Mouse (Mus musculus) midbrain, embryonic 14.5 days (tissue): ENCODE measurements around the gene Lyzl4. TPM values are rescaled to one million over a fixed set of nuclear protein-coding genes. Genes with fewer than 3 reads are reported as not detected.

Source experiments
- ATAC-seq: fragments of 200-750 bp; cut with Nextera tagmentation; 2 replicates; pipeline ENCODE4 v1.8.0; 2017; ENCODE audit warnings: moderate number of reproducible peaks, moderate library complexity; ENCODE audit not compliant: low FRiP score, low TSS enrichment
- DNase-seq: peaks from one replicate; pipeline ENCODE4 v3.0.0-alpha.2; 2015
- H3K27ac ChIP-seq: fragments of 300-500 bp; sonication (generic); replicated peaks from 2 replicates; pipeline ENCODE4 v1.5.1; 2014; ENCODE audit warnings: mild to moderate bottlenecking, low read depth, low read length, moderate library complexity
- H3K27me3 ChIP-seq: fragments of 300-500 bp; sonication (generic); 2 replicates; pipeline ENCODE4 v1.6.1; 2014; ENCODE audit warnings: low read length, control low read depth, mixed read lengths; ENCODE audit not compliant: control insufficient read depth, insufficient read depth
- H3K36me3 ChIP-seq: fragments of 300-500 bp; sonication (generic); 2 replicates; pipeline ENCODE4 v1.6.1; 2014; ENCODE audit warnings: low read length, control low read depth; ENCODE audit not compliant: control insufficient read depth, insufficient read depth
- H3K4me1 ChIP-seq: fragments of 300-500 bp; sonication (generic); 2 replicates; pipeline ENCODE4 v1.6.1; 2014; ENCODE audit warnings: mild to moderate bottlenecking, antibody characterized with exemption, low read length, control low read depth; ENCODE audit not compliant: control insufficient read depth, insufficient read depth
- H3K4me2 ChIP-seq: fragments of 300-500 bp; sonication (generic); 2 replicates; pipeline ENCODE4 v1.6.1; 2014; ENCODE audit warnings: mild to moderate bottlenecking, low read length, moderate library complexity
- H3K4me3 ChIP-seq: fragments of 300-500 bp; sonication (generic); replicated peaks from 2 replicates; pipeline ENCODE4 v1.5.1; 2014; ENCODE audit warnings: low read depth, low read length
- H3K9ac ChIP-seq: fragments of 300-500 bp; sonication (generic); replicated peaks from 2 replicates; pipeline ENCODE4 v1.6.1; 2014; ENCODE audit warnings: mild to moderate bottlenecking, low read length, moderate library complexity
- H3K9me3 ChIP-seq: fragments of 300-500 bp; sonication (generic); 2 replicates; pipeline ENCODE4 v1.6.1; 2016; ENCODE audit warnings: low read length, control low read depth, mixed read lengths; ENCODE audit not compliant: control insufficient read depth
- WGBS: fragments of 180-500 bp; shearing (Covaris S2); extraction: QIAGEN DNeasy Blood & Tissue Kit; methylation state at CpG from one replicate; pipeline ENCODE4 v1.1.7; 2014; 5-methylcytosine and 5-hydroxymethylcytosine counted together
- polyA plus RNA-seq: library from polyadenylated mRNA; unstranded; fragments of >200 nt; fragmentation: Nextera tagmentation; extraction: Ambion mirVana; gene quantifications from 2 replicates; pipeline ENCODE4 v1.2.1, GENCODE M21; 2014

The Lyzl4 gene
- polyA plus RNA-seq, 1 experiment from 2014 or later, result not detected

DNA sequence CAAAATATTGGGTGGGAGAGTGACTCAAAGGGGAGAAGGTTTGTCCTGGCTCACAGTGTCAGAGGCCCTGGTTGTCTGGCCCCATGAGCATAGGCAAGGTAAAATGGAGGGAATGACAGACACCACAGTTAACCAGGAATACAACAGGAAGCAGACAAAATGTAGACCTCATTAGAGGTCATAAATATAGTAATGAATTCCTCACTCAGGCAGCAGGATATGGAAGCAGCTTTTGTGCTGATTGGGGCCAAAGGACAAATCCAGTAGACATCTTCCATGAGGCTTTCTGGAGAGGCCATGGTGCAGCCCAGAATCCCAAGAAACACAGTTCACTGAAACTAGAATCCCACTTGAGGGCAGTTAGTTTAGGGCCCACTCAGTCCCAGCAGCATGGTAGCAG is 92.5 kb downstream of the Lyzl4 start:
- no peak for DNase-seq
- no peaks in the 10 kb centered on the region for H3K36me3 ChIP-seq
- H3K9me3 ChIP-seq, result no peaks in the 10 kb centered on the region
- H3K27ac ChIP-seq, result no peak overlapping the region
- H3K4me1 ChIP-seq, result no peaks in the 10 kb centered on the region
- H3K9ac ChIP-seq, result no peak overlapping the region
- H3K4me2 ChIP-seq, result no peak overlapping the region
- no peak for ATAC-seq
- H3K4me3 ChIP-seq, result no peak overlapping the region
- no peaks in the 10 kb centered on the region for H3K27me3 ChIP-seq

DNA sequence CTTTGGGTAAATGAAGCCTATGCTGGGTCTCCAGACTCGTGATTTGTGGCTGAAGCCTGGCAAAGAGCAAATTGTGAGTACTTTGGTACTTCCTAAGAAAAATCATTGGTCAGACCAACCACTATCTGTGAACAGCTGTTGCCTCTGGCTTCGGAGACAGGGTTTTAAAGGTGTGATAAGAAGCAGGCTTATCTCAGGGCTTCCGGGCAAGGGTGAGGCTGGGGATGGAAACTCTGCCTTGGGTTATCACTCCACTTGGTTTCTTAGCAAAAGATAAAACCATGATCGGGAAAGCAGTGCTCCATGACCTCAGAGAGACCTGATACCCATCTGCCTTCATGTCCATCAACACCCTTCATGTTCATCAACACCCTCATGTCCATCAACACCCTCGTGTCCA is 92.9 kb downstream of the Lyzl4 start:
- DNase-seq (no peak), ATAC-seq (no peak)
- no peak overlapping the region for H3K4me2 ChIP-seq
- H3K27me3 ChIP-seq, result no peaks in the 10 kb centered on the region
- H3K9me3 ChIP-seq, result no peaks in the 10 kb centered on the region
- H3K4me1 ChIP-seq, result no peaks in the 10 kb centered on the region
- no peak overlapping the region for H3K9ac ChIP-seq
- no peak overlapping the region for H3K27ac ChIP-seq
- WGBS, result 71% methylated on average over 5 of the region's 5 CpGs
- no peaks in the 10 kb centered on the region for H3K36me3 ChIP-seq
- no peak overlapping the region for H3K4me3 ChIP-seq

DNA sequence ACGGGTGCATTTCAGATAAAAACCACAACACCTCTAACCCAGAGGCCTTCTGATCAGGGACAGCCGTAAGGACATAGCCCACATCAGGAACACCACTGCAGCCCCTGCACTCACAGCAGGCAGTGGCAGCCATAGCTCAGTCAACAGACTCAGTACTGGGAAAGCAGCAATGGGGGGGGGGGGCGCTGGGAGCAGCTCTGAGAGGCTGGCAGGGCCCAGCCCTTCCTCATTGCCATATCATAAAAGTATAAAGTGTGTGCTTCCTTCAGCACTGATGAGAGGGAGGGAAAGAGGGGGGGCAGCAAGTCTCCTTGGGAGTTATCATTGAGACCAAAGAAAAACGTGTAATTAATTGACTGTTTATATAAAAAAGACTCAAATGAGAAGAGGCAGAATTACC is 94.5 kb downstream of the Lyzl4 start:
- no peaks in the 10 kb centered on the region for H3K4me1 ChIP-seq
- H3K36me3 ChIP-seq, result no peaks in the 10 kb centered on the region
- WGBS, result 66% methylated on average over 4 of the region's 4 CpGs
- H3K27me3 ChIP-seq, result no peaks in the 10 kb centered on the region
- H3K4me2 ChIP-seq, result no peak overlapping the region
- DNase-seq (no peak), ATAC-seq (no peak)
- H3K9ac ChIP-seq, result no peak overlapping the region
- H3K4me3 ChIP-seq, result no peak overlapping the region
- H3K27ac ChIP-seq, result no peak overlapping the region
- no peaks in the 10 kb centered on the region for H3K9me3 ChIP-seq

DNA sequence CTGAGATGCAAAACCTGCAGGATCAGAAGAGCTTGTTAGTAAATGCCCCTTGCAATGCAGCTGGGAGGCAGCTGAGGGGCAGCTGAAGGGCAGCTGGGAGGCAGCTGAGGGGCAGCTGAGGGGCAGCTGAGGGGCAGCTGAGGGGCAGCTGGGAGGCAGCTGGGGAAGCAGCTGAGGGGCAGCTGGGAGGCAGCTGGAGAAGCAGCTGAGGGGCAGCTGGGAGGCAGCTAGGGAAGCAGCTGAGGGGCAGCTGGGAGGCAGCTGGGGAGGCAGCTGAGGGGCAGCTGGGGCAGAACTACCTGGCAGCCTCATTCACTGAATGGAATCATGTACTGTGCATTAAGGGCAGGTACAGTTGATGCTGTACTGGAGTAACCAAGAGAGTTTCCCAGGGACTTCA is 100.4 kb downstream of the Lyzl4 start:
- Histone ChIP-seq H3K36me3 (no peaks in the 10 kb centered on the region), H3K9me3 (peaks cover 3% of the 10 kb centered on the region), H3K27me3 (no peaks in the 10 kb centered on the region), H3K9ac (no peak overlapping the region), H3K4me2 (no peak overlapping the region), H3K4me1 (no peaks in the 10 kb centered on the region), H3K27ac (0 out of 2 replicates have a peak overlapping the region, but pooled peaks have one; percentile 2), H3K4me3 (no peak overlapping the region)
- ATAC-seq (no peak), DNase-seq (no peak)

DNA sequence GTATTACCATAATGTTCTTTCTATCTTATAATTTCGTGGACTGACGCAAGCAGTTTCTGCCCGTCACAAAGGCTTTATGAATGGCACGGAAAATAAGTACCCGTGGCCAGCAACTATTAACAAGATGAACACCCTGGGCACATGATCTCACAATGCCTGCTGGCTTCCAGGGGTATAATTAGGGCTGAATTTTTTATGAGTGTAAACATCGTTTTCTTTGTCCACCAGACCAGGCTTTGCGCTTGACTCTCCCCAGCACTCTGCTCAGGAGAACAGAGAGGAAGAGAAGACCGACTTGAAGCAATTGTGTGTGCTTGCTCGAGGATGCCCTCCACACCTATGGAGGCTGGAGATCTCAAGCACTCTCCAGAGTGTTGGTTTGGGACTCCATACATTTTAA is 109.3 kb downstream of the Lyzl4 start:
- Histone ChIP-seq H3K27ac (no peak overlapping the region), H3K9me3 (peaks cover 5% of the 10 kb centered on the region; the same call in 1 of the 2 replicates), H3K4me3 (no peak overlapping the region), H3K9ac (no peak overlapping the region), H3K36me3 (no peaks in the 10 kb centered on the region), H3K4me1 (no peaks in the 10 kb centered on the region), H3K27me3 (no peaks in the 10 kb centered on the region), H3K4me2 (no peak overlapping the region)
- WGBS, result 60% methylated on average over 9 of the region's 9 CpGs
- DNase-seq (peak; percentile 26), ATAC-seq (no peak)

DNA sequence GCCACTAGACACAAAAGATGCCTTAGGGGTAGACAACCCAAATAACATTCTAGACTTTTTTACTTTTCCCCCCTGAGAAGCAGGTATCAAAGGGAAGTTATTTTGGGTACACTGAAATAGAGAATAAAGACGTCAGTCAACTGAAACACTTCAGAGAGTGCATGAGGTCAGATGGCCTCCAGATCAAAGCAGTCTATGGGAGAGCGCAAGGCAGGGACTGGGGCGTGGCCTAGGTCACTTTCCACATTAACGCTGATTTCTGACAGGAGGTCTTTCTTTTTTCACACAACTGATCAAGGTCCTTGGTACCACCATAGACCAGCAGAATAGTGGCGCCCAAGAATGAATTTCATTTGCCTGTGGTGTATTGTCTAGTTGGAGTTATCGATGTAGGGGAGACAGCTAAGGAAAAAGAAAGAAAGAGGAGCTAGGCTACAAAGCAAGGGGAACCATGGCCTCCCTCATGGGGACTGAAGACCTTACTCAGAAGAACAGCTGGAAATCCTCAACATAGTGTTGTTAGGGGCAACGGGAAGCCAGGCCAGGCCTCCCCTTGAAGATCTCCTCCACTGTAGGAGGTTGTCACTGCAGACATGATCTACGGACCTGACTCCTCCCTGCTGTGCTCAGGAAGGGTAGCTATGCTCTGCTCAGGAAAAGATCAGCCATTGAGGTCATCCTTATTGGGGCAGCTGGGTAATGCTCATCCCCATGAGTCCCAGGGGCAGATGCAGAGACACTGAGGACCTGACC is 113.1 kb downstream of the Lyzl4 start:
- WGBS, result 59% methylated on average over 8 of the region's 8 CpGs
- no peak overlapping the region for H3K27ac ChIP-seq
- no peaks in the 10 kb centered on the region for H3K36me3 ChIP-seq
- no peaks in the 10 kb centered on the region for H3K27me3 ChIP-seq
- ATAC-seq (no peak), DNase-seq (no peak)
- H3K4me2 ChIP-seq, result no peak overlapping the region
- no peak overlapping the region for H3K4me3 ChIP-seq
- H3K4me1 ChIP-seq, result no peaks in the 10 kb centered on the region
- H3K9ac ChIP-seq, result no peak overlapping the region
- H3K9me3 ChIP-seq, result no peaks in the 10 kb centered on the region

Other genes starting within 250 kb of the Lyzl4 start
- gene Cck, start 146.4 kb downstream of the Lyzl4 start, polyA plus RNA-seq, result 29.1 and 37.5 TPM in 2 replicates
- 0.08 and 0.25 TPM in 2 replicates for gene Vipr1, start 620 bp upstream of the Lyzl4 start, polyA plus RNA-seq
- 20.0 and 27.7 TPM in 2 replicates for gene Sec22c, start 63.4 kb upstream of the Lyzl4 start, polyA plus RNA-seq
- gene Ss18l2, start 68.2 kb upstream of the Lyzl4 start, polyA plus RNA-seq, result 164 and 190 TPM in 2 replicates
- gene Nktr, start 77.1 kb upstream of the Lyzl4 start, polyA plus RNA-seq, result 61.5 and 73.0 TPM in 2 replicates
- 15.8 and 17.5 TPM in 2 replicates for gene Zfp651, start 117.2 kb upstream of the Lyzl4 start, polyA plus RNA-seq
- 1.1 and 1.9 TPM in 2 replicates for gene Klhl40, start 135.5 kb upstream of the Lyzl4 start, polyA plus RNA-seq
- gene Hhatl, start 150.4 kb upstream of the Lyzl4 start, polyA plus RNA-seq, result 0.12 and 0.24 TPM in 2 replicates
- gene Ccdc13, start 197.4 kb upstream of the Lyzl4 start, polyA plus RNA-seq, result 2.3 and 2.9 TPM in 2 replicates
- gene Higd1a, start 216.3 kb upstream of the Lyzl4 start, polyA plus RNA-seq, result 135 and 165 TPM in 2 replicates